Mouse (Mus musculus) hindbrain, embryonic 10.5 days (tissue): ENCODE data around the gene Ipo9. TPM values are rescaled to one million over a fixed set of nuclear protein-coding genes. Genes with fewer than 3 reads are reported as not detected.

Experiments
- DNase-seq: peaks from one replicate; pipeline ENCODE4 v3.0.0-alpha.2; 2017; ENCODE audit warnings: low spot score
- H3K27ac ChIP-seq: fragments of 300-500 bp; sonication (generic); 2 replicates; pipeline ENCODE4 v1.5.1; 2016; ENCODE audit warnings: mild to moderate bottlenecking, moderate library complexity
- H3K27me3 ChIP-seq: fragments of 300-500 bp; sonication (generic); 2 replicates; pipeline ENCODE4 v1.6.1; 2016; ENCODE audit warnings: mild to moderate bottlenecking; ENCODE audit not compliant: poor library complexity, insufficient read depth, severe bottlenecking
- H3K36me3 ChIP-seq: fragments of 300-500 bp; sonication (generic); 2 replicates; pipeline ENCODE4 v1.6.1; 2016; ENCODE audit warnings: mild to moderate bottlenecking, moderate library complexity
- H3K4me1 ChIP-seq: fragments of 300-500 bp; sonication (generic); replicated peaks from 2 replicates; pipeline ENCODE4 v1.6.1; 2016; ENCODE audit warnings: mild to moderate bottlenecking
- H3K4me3 ChIP-seq: fragments of 300-500 bp; sonication (generic); 2 replicates; pipeline ENCODE4 v1.5.1; 2016; ENCODE audit warnings: mild to moderate bottlenecking, moderate library complexity
- H3K9me3 ChIP-seq: fragments of 300-500 bp; sonication (generic); 2 replicates; pipeline ENCODE4 v1.6.1; 2016; ENCODE audit warnings: mild to moderate bottlenecking, moderate library complexity
- WGBS: fragments of 180-500 bp; shearing (Covaris S2); methylation state at CpG from one replicate; pipeline ENCODE4 v1.1.7; 2016; 5-methylcytosine and 5-hydroxymethylcytosine counted together
- polyA plus RNA-seq: library from polyadenylated mRNA; unstranded; fragments of >200 nt; fragmentation: Nextera tagmentation; extraction: Ambion mirVana; gene quantifications from 2 replicates; pipeline ENCODE4 v1.2.1, GENCODE M21; 2016

Ipo9 gene
- polyA plus RNA-seq, 1 experiment from 2014 or later = 164 TPM

GRCm38 (mm10) chr1:135359071-135359470, 71.2 kb downstream of the Ipo9 start:
- no peak overlapping the region for H3K27ac ChIP-seq
- no peak overlapping the region for H3K4me3 ChIP-seq
- no peaks in the 10 kb centered on the region for H3K36me3 ChIP-seq
- H3K27me3 ChIP-seq = no peaks in the 10 kb centered on the region
- WGBS = 32% methylated on average over 2 of the region's 2 CpGs
- DNase-seq = no peak
- 0 out of 2 replicates have a peak, but pooled peaks cover 3% of the 10 kb centered on the region for H3K9me3 ChIP-seq
- H3K4me1 ChIP-seq = peaks cover 10% of the 10 kb centered on the region; the same call in 1 of the 2 replicates

DNA sequence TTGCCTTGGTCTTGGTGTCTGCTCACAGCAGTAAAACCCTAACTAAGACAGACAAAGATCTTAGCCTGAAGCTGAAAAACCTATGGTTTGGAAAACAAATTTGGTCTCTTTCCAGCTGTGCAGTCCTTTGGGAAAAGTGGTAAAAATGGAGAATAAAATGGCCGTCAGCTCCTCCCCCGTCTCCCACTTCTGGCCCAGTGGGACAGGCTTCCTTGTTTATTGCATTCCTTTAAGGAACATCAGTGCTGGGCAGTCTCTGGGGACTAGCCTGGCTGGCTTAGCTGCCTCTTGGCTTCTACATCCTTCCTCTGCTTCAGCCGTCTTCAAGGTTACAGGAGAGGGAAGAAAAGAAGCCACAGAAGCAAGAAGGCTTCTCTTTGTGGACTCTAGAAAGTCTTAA, 78.3 kb downstream of the Ipo9 start:
- Histone ChIP-seq H3K4me3 (no peak overlapping the region), H3K27me3 (no peaks in the 10 kb centered on the region), H3K9me3 (no peaks in the 10 kb centered on the region), H3K27ac (no peak overlapping the region), H3K4me1 (peaks cover 6% of the 10 kb centered on the region), H3K36me3 (no peaks in the 10 kb centered on the region)
- DNase-seq = no peak
- WGBS = 81% methylated on average over 3 of the region's 3 CpGs

GRCm38 (mm10) chr1:135347498-135348169, 82.7 kb downstream of the Ipo9 start:
- DNase-seq = no peak
- peaks cover 10% of the 10 kb centered on the region for H3K4me1 ChIP-seq
- H3K9me3 ChIP-seq = no peaks in the 10 kb centered on the region
- WGBS = 64% methylated on average over 4 of the region's 4 CpGs
- H3K4me3 ChIP-seq = no peak overlapping the region
- H3K36me3 ChIP-seq = no peaks in the 10 kb centered on the region
- 0 out of 2 replicates have a peak overlapping the region, but pooled peaks have one; percentile 9 for H3K27ac ChIP-seq
- H3K27me3 ChIP-seq = no peaks in the 10 kb centered on the region

DNA sequence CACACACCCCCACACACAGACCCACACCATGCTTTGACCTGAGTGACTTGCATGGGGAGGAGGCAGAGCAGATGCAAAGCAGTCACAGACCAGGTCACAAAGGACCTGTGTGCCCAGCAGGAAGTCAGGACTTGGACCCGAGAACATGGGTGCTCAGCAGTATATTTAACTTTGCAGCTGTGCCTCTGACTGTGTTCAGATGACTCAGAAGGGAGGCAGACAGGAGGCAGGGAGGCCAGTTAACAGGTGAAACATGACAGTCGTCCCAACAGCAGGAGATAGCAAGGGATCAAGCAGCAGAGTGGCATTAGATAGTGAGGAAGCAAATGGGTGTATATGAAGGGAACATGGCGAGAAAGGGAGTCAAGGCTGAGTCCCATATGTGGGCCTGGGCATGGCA, 83.4 kb downstream of the Ipo9 start:
- H3K4me3 ChIP-seq = no peak overlapping the region
- no peak overlapping the region for H3K27ac ChIP-seq
- H3K4me1 ChIP-seq = peaks cover 10% of the 10 kb centered on the region
- H3K27me3 ChIP-seq = no peaks in the 10 kb centered on the region
- H3K36me3 ChIP-seq = no peaks in the 10 kb centered on the region
- no peak for DNase-seq
- H3K9me3 ChIP-seq = no peaks in the 10 kb centered on the region
- 57% methylated on average over 3 of the region's 3 CpGs for WGBS

GRCm38 (mm10) chr1:135344026-135344425, 86.3 kb downstream of the Ipo9 start:
- 59% methylated on average over 4 of the region's 4 CpGs for WGBS
- Histone ChIP-seq H3K9me3 (no peaks in the 10 kb centered on the region), H3K4me3 (no peak overlapping the region), H3K27me3 (no peaks in the 10 kb centered on the region), H3K36me3 (no peaks in the 10 kb centered on the region), H3K4me1 (peaks cover 10% of the 10 kb centered on the region), H3K27ac (peak overlapping the region; percentile 45)
- DNase-seq = no peak

GRCm38 (mm10) chr1:135341947-135342346, 88.4 kb downstream of the Ipo9 start:
- Histone ChIP-seq H3K4me3 (no peak overlapping the region), H3K27ac (no peak overlapping the region), H3K27me3 (no peaks in the 10 kb centered on the region), H3K36me3 (no peaks in the 10 kb centered on the region), H3K9me3 (no peaks in the 10 kb centered on the region), H3K4me1 (peaks cover 4% of the 10 kb centered on the region)
- WGBS = 73% methylated on average over 8 of the region's 8 CpGs
- no peak for DNase-seq

Other genes with a start within 250 kb of the Ipo9 start
- 1.9 and 2.5 TPM in 2 replicates for gene Elf3, start 171.9 kb downstream of the Ipo9 start, polyA plus RNA-seq
- 94.6 and 108 TPM in 2 replicates for gene Rnpep, start 146.4 kb downstream of the Ipo9 start, polyA plus RNA-seq
- gene Timm17a, start 116.7 kb downstream of the Ipo9 start, polyA plus RNA-seq = 193 and 199 TPM in 2 replicates
- 0.50 and 0.66 TPM in 2 replicates for gene Lmod1, start 105.7 kb downstream of the Ipo9 start, polyA plus RNA-seq
- gene Shisa4, start 55.3 kb downstream of the Ipo9 start, polyA plus RNA-seq = 63.3 and 72.2 TPM in 2 replicates
- 16.1 and 19.3 TPM in 2 replicates for gene Nav1, start 176.8 kb upstream of the Ipo9 start, polyA plus RNA-seq